Mouse (Mus musculus) frontal cortex, adult 2 months (tissue): ENCODE measurements around the gene Gcnt2. TPM values are rescaled to one million over a fixed set of nuclear protein-coding genes. Genes with fewer than 3 reads are reported as not detected.
"Not testable (repeated sequence)": the region's sequence is repeated elsewhere in the genome, so short reads cannot be mapped to it uniquely, and the experiment has no call there.

Source experiments
- DNase-seq, 2 experiments: peaks; one replicate each; pipeline ENCODE4 v3.0.0; 2022; ENCODE audit warnings: low spot score in 1 of 2; ENCODE audit errors: extremely low spot score in 1 of 2
- polyA plus RNA-seq: library from polyadenylated mRNA; depleted of rRNA; stranded (reverse); fragments of >200 nt; gene quantifications from 2 replicates; pipeline ENCODE4 v1.2.3, GENCODE M21; 2012

Gene Gcnt2
- polyA plus RNA-seq, 1 experiment = 8.0 TPM

GRCm38 (mm10) chr13:40901263-40901662 is 41.7 kb downstream of the Gcnt2 start:
- DNase-seq = no peak

- no peak for DNase-seq
Observed at GRCm38 (mm10) chr13:40901831-40902459, 42.4 kb downstream of the Gcnt2 start.

- DNase-seq = peak in 1 of 2 experiments; percentile 70
Observed at GRCm38 (mm10) chr13:40904080-40904479, 44.5 kb downstream of the Gcnt2 start.

GRCm38 (mm10) chr13:40906528-40906927 is 47.0 kb downstream of the Gcnt2 start:
- DNase-seq = no peak

GRCm38 (mm10) chr13:40907274-40907673 is 47.7 kb downstream of the Gcnt2 start:
- no peak for DNase-seq

- no peak for DNase-seq
Observed at GRCm38 (mm10) chr13:40908044-40908443, 48.5 kb downstream of the Gcnt2 start.

- DNase-seq = no peak
Observed at GRCm38 (mm10) chr13:40909060-40909459, 49.5 kb downstream of the Gcnt2 start.

GRCm38 (mm10) chr13:40910047-40910446 is 50.5 kb downstream of the Gcnt2 start:
- DNase-seq = no peak

- DNase-seq = no peak
Observed at GRCm38 (mm10) chr13:40911951-40912350, 52.4 kb downstream of the Gcnt2 start.

GRCm38 (mm10) chr13:40913395-40914018 is 54.0 kb downstream of the Gcnt2 start:
- DNase-seq = no peak

- no peak for DNase-seq
Observed at GRCm38 (mm10) chr13:40914053-40914585, 54.6 kb downstream of the Gcnt2 start.

- no peak for DNase-seq
Observed at GRCm38 (mm10) chr13:40916321-40917160, 57.0 kb downstream of the Gcnt2 start.

GRCm38 (mm10) chr13:40917161-40918091 is 57.9 kb downstream of the Gcnt2 start:
- peak; percentile 24 to 74 for DNase-seq

- DNase-seq = no peak
Observed at GRCm38 (mm10) chr13:40921326-40922059, 61.9 kb downstream of the Gcnt2 start.

GRCm38 (mm10) chr13:40922311-40922877 is 62.8 kb downstream of the Gcnt2 start:
- no peak for DNase-seq

- no peak for DNase-seq
Observed at GRCm38 (mm10) chr13:40923756-40924315, 64.3 kb downstream of the Gcnt2 start.

- peak; percentile 27 to 54 for DNase-seq
Observed at GRCm38 (mm10) chr13:40928192-40928898, 68.8 kb downstream of the Gcnt2 start.

- DNase-seq = not testable (repeated sequence)
Observed at GRCm38 (mm10) chr13:40931871-40932270, 72.3 kb downstream of the Gcnt2 start.
